Mouse (Mus musculus): Measurements from ENCODE around the gene Tll1. TPM values are rescaled to one million over a fixed set of nuclear protein-coding genes. Genes with fewer than 3 reads are reported as not detected.
A peak's percentile ranks its signal among the peaks of the same experiment; 100 is the strongest.

The Tll1 gene
- total RNA-seq (2014; rRNA removed) (2.7 and 3.6 TPM in 2 replicates), polyA plus RNA-seq (2015; fragmentation: Nextera tagmentation; extraction: Ambion mirVana) (0.49 and 1.3 TPM in 2 replicates)

DNA sequence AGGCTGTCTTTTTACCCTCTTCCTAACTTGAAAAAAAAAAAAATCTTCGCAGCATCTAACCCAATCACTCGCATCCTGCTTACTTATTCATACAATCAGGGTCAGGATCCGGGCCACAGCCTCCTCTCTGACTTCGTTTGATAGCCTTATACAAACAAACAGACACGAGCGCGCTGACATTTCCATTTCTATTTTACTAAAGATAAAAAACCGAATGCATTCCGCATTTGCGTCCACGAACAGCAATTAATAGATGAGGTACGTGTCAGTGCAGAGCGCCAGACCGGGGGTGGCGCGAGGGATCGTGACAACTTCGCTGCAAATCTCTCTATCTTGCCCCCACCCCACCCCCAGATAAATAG is at the start of gene Tll1:
TSS of gene Tll1 (minus strand) at position 248 of the 362 bp plus-strand sequence.
- Histone ChIP-seq H3K27ac (ENCODE audit: low read depth, low read length) (no peak within 1 kb of the TSS), H3K4me1 (ENCODE audit: insufficient read depth) (peaks cover 3% of the 10 kb centered on the region; the same call in 1 of the 2 replicates), H3K27me3 (ENCODE audit: insufficient read depth, low read length) (peaks cover 9% of the 10 kb centered on the region; the same call in 1 of the 2 replicates), H3K4me2 (ENCODE audit: low read depth) (peak within 1 kb of the TSS; percentile 97), H3K4me3 (ENCODE audit: low read depth, low read length) (peak within 1 kb of the TSS; percentile 69), H3K9me3 (ENCODE audit: low read length) (no peaks in the 10 kb centered on the region), H3K36me3 (ENCODE audit: insufficient read depth) (no peaks in the 10 kb centered on the region), H3K9ac (peak within 1 kb of the TSS; percentile 58)
- peak; percentile 35 for DNase-seq
- ATAC-seq, result peak; percentile 38
- no peak for TF ChIP-seq CTCF (IDR thresholded peaks at IDR 0.05; ENCODE audit: low read depth)
- WGBS, result 1% methylated on average over 18 of the region's 18 CpGs

DNA sequence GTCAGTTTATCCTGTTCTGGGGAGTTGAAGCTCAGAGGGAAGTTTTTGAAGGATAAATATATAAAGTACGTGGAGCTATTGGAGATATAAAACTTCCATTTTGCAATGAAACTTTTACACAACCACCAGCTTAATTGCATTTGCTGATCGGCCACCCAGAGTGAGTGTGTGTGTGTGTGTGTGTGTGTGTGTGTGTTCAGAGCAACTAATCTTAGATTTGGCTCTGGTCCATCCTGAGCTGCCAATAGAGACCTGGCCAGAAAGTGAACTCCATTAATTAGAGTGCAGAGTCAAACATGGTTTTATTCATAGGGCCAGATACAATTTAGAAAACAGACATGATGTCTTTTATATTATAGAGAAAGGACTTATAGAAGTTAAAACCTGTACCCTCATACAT is 32.6 kb upstream of the Tll1 start:
- H3K27me3 ChIP-seq (ENCODE audit: insufficient read depth, low read length), result no peaks in the 10 kb centered on the region
- DNase-seq (no peak), ATAC-seq (no peak)
- no peak overlapping the region for H3K9ac ChIP-seq
- no peak overlapping the region for H3K4me2 ChIP-seq (ENCODE audit: low read depth)
- no peaks in the 10 kb centered on the region for H3K36me3 ChIP-seq (ENCODE audit: insufficient read depth)
- TF ChIP-seq CTCF (IDR thresholded peaks at IDR 0.05; ENCODE audit: low read depth), result no peak
- no peaks in the 10 kb centered on the region for H3K9me3 ChIP-seq (ENCODE audit: low read length)
- WGBS, result 63% methylated on average over 2 of the region's 2 CpGs
- no peak overlapping the region for H3K4me3 ChIP-seq (ENCODE audit: low read depth, low read length)
- H3K4me1 ChIP-seq (ENCODE audit: insufficient read depth), result no peaks in the 10 kb centered on the region
- H3K27ac ChIP-seq (ENCODE audit: low read depth, low read length), result no peak overlapping the region

DNA sequence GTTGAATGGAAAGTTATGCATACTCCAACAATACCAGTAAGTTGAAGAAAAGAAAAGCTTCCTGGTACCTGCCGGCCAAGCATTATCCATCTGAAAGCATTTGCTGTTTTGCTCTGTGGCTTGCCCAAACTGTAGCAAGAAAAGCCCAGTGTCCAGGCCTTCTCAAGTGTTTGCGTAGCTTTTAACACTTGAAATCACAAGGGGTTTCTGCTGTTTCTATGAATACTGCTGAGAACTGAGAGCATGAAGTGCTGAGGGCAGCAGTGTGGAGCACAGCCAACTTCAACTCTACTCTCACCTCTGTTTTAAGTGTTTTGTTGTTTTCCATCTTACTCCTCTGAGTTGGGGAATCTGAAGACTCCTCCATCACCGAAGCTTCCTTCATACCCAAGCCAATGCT is 15.5 kb upstream of the Tll1 start:
- Histone ChIP-seq H3K27me3 (ENCODE audit: insufficient read depth, low read length) (no peaks in the 10 kb centered on the region), H3K27ac (ENCODE audit: low read depth, low read length) (no peak overlapping the region), H3K4me3 (ENCODE audit: low read depth, low read length) (no peak overlapping the region), H3K36me3 (ENCODE audit: insufficient read depth) (no peaks in the 10 kb centered on the region), H3K9ac (no peak overlapping the region), H3K4me2 (ENCODE audit: low read depth) (no peak overlapping the region), H3K4me1 (ENCODE audit: insufficient read depth) (no peaks in the 10 kb centered on the region), H3K9me3 (ENCODE audit: low read length) (no peaks in the 10 kb centered on the region)
- DNase-seq, result no peak
- WGBS, result 81% methylated on average over 3 of the region's 3 CpGs
- no peak for ATAC-seq
- TF ChIP-seq CTCF (IDR thresholded peaks at IDR 0.05; ENCODE audit: low read depth), result no peak

DNA sequence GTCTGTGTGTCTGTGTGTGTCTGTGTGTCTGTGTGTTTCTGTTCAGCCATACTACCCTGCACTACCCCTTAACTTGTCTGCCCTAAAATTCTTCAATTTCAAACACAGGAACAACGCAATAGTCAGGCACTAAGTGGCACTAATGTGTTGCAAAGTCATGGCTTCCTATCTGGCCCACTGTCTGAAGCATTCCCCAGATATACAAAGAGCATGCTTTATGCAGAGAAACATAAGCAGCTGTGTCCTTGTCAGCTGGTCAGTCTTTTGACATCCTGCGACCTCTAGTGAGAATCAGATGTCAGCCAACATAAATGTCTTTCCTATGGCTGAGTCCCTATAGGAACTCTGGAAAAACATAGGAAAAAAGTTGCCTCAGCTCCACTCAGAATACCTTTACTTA is 11.6 kb upstream of the Tll1 start:
- TF ChIP-seq CTCF (IDR thresholded peaks at IDR 0.05; ENCODE audit: low read depth), result peak; percentile 16; the same call in 1 of the 2 replicates
- Histone ChIP-seq H3K4me1 (ENCODE audit: insufficient read depth) (no peaks in the 10 kb centered on the region), H3K27me3 (ENCODE audit: insufficient read depth, low read length) (no peaks in the 10 kb centered on the region), H3K36me3 (ENCODE audit: insufficient read depth) (no peaks in the 10 kb centered on the region), H3K4me3 (ENCODE audit: low read depth, low read length) (no peak overlapping the region), H3K27ac (ENCODE audit: low read depth, low read length) (no peak overlapping the region), H3K9ac (no peak overlapping the region), H3K4me2 (ENCODE audit: low read depth) (no peak overlapping the region), H3K9me3 (ENCODE audit: low read length) (no peaks in the 10 kb centered on the region)
- DNase-seq, result no peak
- WGBS, result 61% methylated on average over 2 of the region's 2 CpGs
- ATAC-seq, result no peak

DNA sequence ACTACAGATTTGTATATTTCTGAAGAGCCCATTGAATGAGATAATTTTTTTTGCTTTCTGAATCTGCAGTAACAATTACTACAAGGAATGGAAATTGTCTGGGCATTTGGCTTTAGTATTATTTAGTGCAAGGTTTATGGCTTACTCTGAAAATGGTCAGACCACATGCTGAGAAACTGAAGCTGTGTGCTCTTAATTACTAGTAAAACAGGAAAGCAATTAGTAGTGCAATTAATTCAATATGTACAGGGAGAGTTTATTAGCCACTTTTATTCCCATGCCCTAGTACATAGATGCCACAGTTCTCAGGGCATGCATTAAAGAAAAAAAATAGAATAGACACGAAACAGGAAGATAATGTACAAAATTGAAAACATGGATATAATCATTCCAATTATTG is 10.2 kb upstream of the Tll1 start:
- TF ChIP-seq CTCF (IDR thresholded peaks at IDR 0.05; ENCODE audit: low read depth), result no peak

DNA sequence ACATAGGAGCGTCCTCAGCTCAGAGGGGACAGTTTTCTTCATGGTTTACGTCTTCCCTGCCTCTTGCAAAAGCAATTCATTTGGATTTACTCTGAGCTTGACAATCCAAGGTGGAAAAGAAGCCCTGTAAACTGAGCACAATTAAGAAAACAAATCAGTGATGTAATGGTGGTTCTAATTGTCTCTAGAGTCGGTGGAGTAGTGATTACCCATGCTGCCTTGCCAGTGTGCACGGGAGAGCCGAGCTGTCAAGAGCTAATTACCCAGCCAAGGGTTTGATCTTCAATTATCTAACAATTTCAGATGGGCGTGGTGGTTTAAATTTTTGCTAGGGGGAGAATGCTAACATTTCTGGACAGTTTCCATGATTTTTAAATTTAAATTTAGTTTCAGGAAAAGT is 9.3 kb upstream of the Tll1 start:
- H3K9ac ChIP-seq, result no peak overlapping the region
- H3K9me3 ChIP-seq (ENCODE audit: low read length), result no peaks in the 10 kb centered on the region
- ATAC-seq, result peak; percentile 65; the same call in 1 of the 2 replicates
- H3K27ac ChIP-seq (ENCODE audit: low read depth, low read length), result no peak overlapping the region
- no peaks in the 10 kb centered on the region for H3K27me3 ChIP-seq (ENCODE audit: insufficient read depth, low read length)
- DNase-seq, result peak; percentile 1
- TF ChIP-seq CTCF (IDR thresholded peaks at IDR 0.05; ENCODE audit: low read depth), result no peak
- no peak overlapping the region for H3K4me3 ChIP-seq (ENCODE audit: low read depth, low read length)
- H3K4me2 ChIP-seq (ENCODE audit: low read depth), result no peak overlapping the region
- no peaks in the 10 kb centered on the region for H3K4me1 ChIP-seq (ENCODE audit: insufficient read depth)
- 20% methylated on average over 6 of the region's 6 CpGs for WGBS
- H3K36me3 ChIP-seq (ENCODE audit: insufficient read depth), result no peaks in the 10 kb centered on the region

More for the DNA sequence above, 10.2 kb upstream of the Tll1 start:
- WGBS, result 38% methylated on average over 1 of the region's 1 CpGs
- Histone ChIP-seq H3K4me1 (ENCODE audit: insufficient read depth) (no peaks in the 10 kb centered on the region), H3K4me2 (ENCODE audit: low read depth) (no peak overlapping the region), H3K27me3 (ENCODE audit: insufficient read depth, low read length) (no peaks in the 10 kb centered on the region), H3K9ac (no peak overlapping the region), H3K9me3 (ENCODE audit: low read length) (no peaks in the 10 kb centered on the region), H3K4me3 (ENCODE audit: low read depth, low read length) (no peak overlapping the region), H3K27ac (ENCODE audit: low read depth, low read length) (no peak overlapping the region), H3K36me3 (ENCODE audit: insufficient read depth) (no peaks in the 10 kb centered on the region)
- DNase-seq (no peak), ATAC-seq (no peak)

DNA sequence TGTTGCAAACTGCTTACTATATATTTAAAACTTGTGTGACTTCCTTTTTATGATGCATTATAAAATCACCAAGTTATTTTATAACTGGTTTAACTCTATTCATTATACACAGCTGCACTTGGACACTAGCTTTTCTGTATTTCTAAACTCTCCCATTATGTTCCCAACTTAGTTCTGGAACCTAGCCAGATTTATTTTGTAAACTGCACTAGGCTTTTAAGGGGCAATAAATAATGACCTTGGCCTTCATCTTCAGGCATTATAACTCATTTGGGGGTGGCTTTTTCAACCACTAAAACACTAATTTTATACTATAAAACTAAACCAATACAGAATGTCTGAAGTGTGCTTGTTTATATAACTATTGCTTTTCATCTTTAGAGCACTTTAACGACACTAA is 8.8 kb upstream of the Tll1 start:
- Histone ChIP-seq H3K36me3 (ENCODE audit: insufficient read depth) (no peaks in the 10 kb centered on the region), H3K9me3 (ENCODE audit: low read length) (no peaks in the 10 kb centered on the region), H3K4me2 (ENCODE audit: low read depth) (no peak overlapping the region), H3K27ac (ENCODE audit: low read depth, low read length) (no peak overlapping the region), H3K4me3 (ENCODE audit: low read depth, low read length) (no peak overlapping the region), H3K4me1 (ENCODE audit: insufficient read depth) (no peaks in the 10 kb centered on the region), H3K27me3 (ENCODE audit: insufficient read depth, low read length) (no peaks in the 10 kb centered on the region), H3K9ac (no peak overlapping the region)
- DNase-seq (no peak), ATAC-seq (no peak)
- TF ChIP-seq CTCF (IDR thresholded peaks at IDR 0.05; ENCODE audit: low read depth), result no peak
- WGBS, result 13% methylated on average over 1 of the region's 1 CpGs

Measured in forebrain, postnatal 0 days (tissue).